Mouse (Mus musculus) retina, embryonic 14.5 days (tissue): Measurements from ENCODE around the gene Pifo.
A peak's percentile ranks its signal among the peaks of the same experiment; 100 is the strongest.
"Not testable (repeated sequence)": the region's sequence is repeated elsewhere in the genome, so short reads cannot be mapped to it uniquely, and the experiment has no call there.

Experiments
- DNase-seq: peaks from one replicate; pipeline ENCODE4 v3.0.0-alpha.2; 2015; ENCODE audit warnings: low spot score

Gene Pifo

GRCm38 (mm10) chr3:106014546-106014945 lies at the start of gene Pifo:
Gene Pifo (minus strand): TSS chr3:106014646.
- no peak for DNase-seq

GRCm38 (mm10) chr3:106057966-106058365 lies 43.5 kb upstream of the Pifo start:
- no peak for DNase-seq

GRCm38 (mm10) chr3:106051896-106052295 lies 37.5 kb upstream of the Pifo start:
- no peak for DNase-seq

- no peak for DNase-seq
Measured at GRCm38 (mm10) chr3:106040306-106040705, 25.9 kb upstream of the Pifo start.

GRCm38 (mm10) chr3:106032781-106033180 lies 18.3 kb upstream of the Pifo start, which contains the start of gene Chil5:
Gene Chil5 (minus strand): TSS chr3:106032814.
- DNase-seq, result no peak

GRCm38 (mm10) chr3:106024135-106024534 lies 9.7 kb upstream of the Pifo start:
- DNase-seq, result no peak

- peak; percentile 7 for DNase-seq
Measured at GRCm38 (mm10) chr3:106021840-106022239, 7.4 kb upstream of the Pifo start.

GRCm38 (mm10) chr3:106003360-106003759 lies 11.1 kb downstream of the Pifo start:
- not testable (repeated sequence) for DNase-seq

GRCm38 (mm10) chr3:106001416-106002370 lies 12.8 kb downstream of the Pifo start:
- DNase-seq, result peak; percentile 74

- no peak for DNase-seq
Measured at GRCm38 (mm10) chr3:106000707-106001375, 13.6 kb downstream of the Pifo start.

GRCm38 (mm10) chr3:105994730-105995129 lies 19.7 kb downstream of the Pifo start:
- no peak for DNase-seq

- peak; percentile 85 for DNase-seq
Measured at GRCm38 (mm10) chr3:105991653-105992283, 22.7 kb downstream of the Pifo start.

GRCm38 (mm10) chr3:105989611-105990010 lies 24.8 kb downstream of the Pifo start:
- not testable (repeated sequence) for DNase-seq

GRCm38 (mm10) chr3:105974174-105974573 lies 40.3 kb downstream of the Pifo start:
- DNase-seq, result no peak

- no peak for DNase-seq
Measured at GRCm38 (mm10) chr3:105973411-105973810, 41.0 kb downstream of the Pifo start, which contains the start of gene Ovgp1. Gene Ovgp1 (plus strand): TSS chr3:105973711.

- DNase-seq, result no peak
Measured at GRCm38 (mm10) chr3:105971831-105972446, 42.5 kb downstream of the Pifo start.

GRCm38 (mm10) chr3:105960700-105961099 lies 53.7 kb downstream of the Pifo start:
- peak; percentile 22 for DNase-seq

GRCm38 (mm10) chr3:105959999-105960398 lies 54.4 kb downstream of the Pifo start, which contains the start of gene Atp5f1:
Gene Atp5f1 (minus strand): TSS chr3:105960099.
- DNase-seq, result no peak

GRCm38 (mm10) chr3:105959585-105959984 lies 54.9 kb downstream of the Pifo start:
- no peak for DNase-seq

GRCm38 (mm10) chr3:105958974-105959580 lies 55.4 kb downstream of the Pifo start, which contains the start of gene Wdr77:
Gene Wdr77 (plus strand): TSS chr3:105959369.
- peak; percentile 99 for DNase-seq

GRCm38 (mm10) chr3:105958204-105958603 lies 56.2 kb downstream of the Pifo start:
- DNase-seq, result peak; percentile 5
